Mouse (Mus musculus) MEL (cell line): Measurements from ENCODE around the gene Ccnk. TPM values are rescaled to one million over a fixed set of nuclear protein-coding genes. Genes with fewer than 3 reads are reported as not detected.

Source experiments
- DNase-seq: peaks from one replicate; pipeline ENCODE4 v3.0.0; 2011; ENCODE audit warnings: low read depth, low spot score
- H3K27ac ChIP-seq: 2 replicates; pipeline ENCODE4 v1.5.1; 2012; ENCODE audit warnings: low read depth, mild to moderate bottlenecking, control low read depth, low read length, moderate library complexity; ENCODE audit not compliant: control insufficient read depth
- H3K27me3 ChIP-seq, 2 experiments: fragments of 150-350 bp in 1 of 2; sonication (generic) in 1 of 2; 2 replicates each; pipeline ENCODE4 v1.6.1; 2012; ENCODE audit warnings: low read length in 2 of 2, mild to moderate bottlenecking in 2 of 2, improper control_type of control experiment in 1 of 2, moderate library complexity in 1 of 2; ENCODE audit not compliant: insufficient read depth in 2 of 2, control insufficient read depth in 1 of 2
- H3K36me3 ChIP-seq, 2 experiments: 2 replicates each; pipeline ENCODE4 v1.6.1; 2012 to 2014; ENCODE audit warnings: low read length in 2 of 2, improper control_type of control experiment in 1 of 2, inconsistent platforms in 1 of 2, mild to moderate bottlenecking in 1 of 2; ENCODE audit not compliant: insufficient read depth in 2 of 2, control insufficient read depth in 1 of 2
- H3K4me1 ChIP-seq, 2 experiments: fragments of 150-350 bp in 1 of 2; sonication (generic) in 1 of 2; 2 replicates each; pipeline ENCODE4 v1.6.1; 2012; ENCODE audit warnings: low read length in 2 of 2, improper control_type of control experiment in 1 of 2, mild to moderate bottlenecking in 1 of 2; ENCODE audit not compliant: insufficient read depth in 2 of 2, control insufficient read depth in 1 of 2
- H3K4me3 ChIP-seq, 2 experiments: fragments of 150-350 bp in 1 of 2; sonication (generic) in 1 of 2; 2 replicates each; pipeline ENCODE4 v1.5.1; 2012; ENCODE audit warnings: low read depth in 2 of 2, low read length in 2 of 2, mild to moderate bottlenecking in 2 of 2, moderate library complexity in 2 of 2, control low read depth in 1 of 2, improper control_type of control experiment in 1 of 2; ENCODE audit not compliant: control insufficient read depth in 1 of 2, insufficient read depth in 1 of 2
- H3K79me2 ChIP-seq: 2 replicates; pipeline ENCODE4 v1.6.1; 2012; ENCODE audit warnings: mild to moderate bottlenecking, low read length, moderate library complexity; ENCODE audit not compliant: control insufficient read depth, poor library complexity, insufficient read depth
- H3K9ac ChIP-seq: 2 replicates; pipeline ENCODE4 v1.6.1; 2012; ENCODE audit warnings: low read depth, mild to moderate bottlenecking, control low read depth, low read length, moderate library complexity; ENCODE audit not compliant: control insufficient read depth, poor library complexity, severe bottlenecking
- H3K9me3 ChIP-seq: fragments of 150-350 bp; sonication (generic); replicated peaks from 2 replicates; pipeline ENCODE4 v1.6.1; 2012; ENCODE audit warnings: mild to moderate bottlenecking, low read length, improper control_type of control experiment, moderate library complexity; ENCODE audit not compliant: insufficient read depth
- CHD1 ChIP-seq: IDR thresholded peaks from 2 replicates; pipeline ENCODE4 v1.6.1; 2012; ENCODE audit warnings: low read depth, mild to moderate bottlenecking, inconsistent platforms, low read length, improper control_type of control experiment
- E2F4 ChIP-seq: IDR thresholded peaks from 2 replicates; pipeline ENCODE4 v1.6.1; 2011; ENCODE audit warnings: low read depth, low read length, improper control_type of control experiment, borderline replicate concordance
- ELF1 ChIP-seq: IDR thresholded peaks from 2 replicates; pipeline ENCODE4 v1.6.1; 2014; ENCODE audit warnings: low read depth, mild to moderate bottlenecking, inconsistent platforms, low read length, improper control_type of control experiment, moderate library complexity
- EP300 ChIP-seq, 2 experiments: IDR thresholded peaks; 2 replicates each; pipeline ENCODE4 v1.6.1; 2011; ENCODE audit warnings: improper control_type of control experiment in 2 of 2, low read length in 2 of 2, low read depth in 1 of 2, mild to moderate bottlenecking in 1 of 2
- ETS1 ChIP-seq: IDR thresholded peaks from 2 replicates; pipeline ENCODE4 v1.6.1; 2012; ENCODE audit warnings: low read depth, mild to moderate bottlenecking, inconsistent platforms, low read length, improper control_type of control experiment, moderate library complexity
- GABPA ChIP-seq: IDR thresholded peaks from 2 replicates; pipeline ENCODE4 v1.6.1; 2012; ENCODE audit warnings: low read depth, mild to moderate bottlenecking, inconsistent platforms, low read length, improper control_type of control experiment, moderate library complexity
- JUND ChIP-seq: IDR thresholded peaks from 2 replicates; pipeline ENCODE4 v1.6.1; 2011; ENCODE audit warnings: low read depth, mild to moderate bottlenecking, improper control_type of control experiment, low read length
- MAFK ChIP-seq: IDR thresholded peaks from 2 replicates; pipeline ENCODE4 v1.6.1; 2011; ENCODE audit warnings: low read depth, mild to moderate bottlenecking, low read length, improper control_type of control experiment, borderline replicate concordance
- MAZ ChIP-seq: IDR thresholded peaks from 2 replicates; pipeline ENCODE4 v1.6.1; 2012; ENCODE audit warnings: low read depth, mild to moderate bottlenecking, inconsistent platforms, low read length, improper control_type of control experiment
- MEF2A ChIP-seq: IDR thresholded peaks from 2 replicates; pipeline ENCODE4 v1.6.1; 2014; ENCODE audit warnings: low read depth, mild to moderate bottlenecking, inconsistent platforms, low read length, improper control_type of control experiment; ENCODE audit not compliant: poor library complexity, insufficient replicate concordance, severe bottlenecking; ENCODE audit errors: extremely low read depth
- MXI1 ChIP-seq: IDR thresholded peaks from 2 replicates; pipeline ENCODE4 v1.6.1; 2011; ENCODE audit warnings: mild to moderate bottlenecking, low read depth, low read length, improper control_type of control experiment
- MYB ChIP-seq: IDR thresholded peaks from 2 replicates; pipeline ENCODE4 v1.6.1; 2011; ENCODE audit warnings: mild to moderate bottlenecking, low read depth, low read length, improper control_type of control experiment
- NELFE ChIP-seq: IDR thresholded peaks from 2 replicates; pipeline ENCODE4 v1.6.1; 2011; ENCODE audit warnings: low read depth, low read length, improper control_type of control experiment
- POLR2A ChIP-seq, 2 experiments: IDR thresholded peaks; 2 replicates each; pipeline ENCODE4 v1.6.1; 2011 to 2012; ENCODE audit warnings: low read length in 2 of 2, mild to moderate bottlenecking in 2 of 2, control low read depth in 1 of 2, improper control_type of control experiment in 1 of 2, low read depth in 1 of 2, moderate library complexity in 1 of 2; ENCODE audit not compliant: control insufficient read depth in 1 of 2, insufficient read depth in 1 of 2, poor library complexity in 1 of 2
- RCOR1 ChIP-seq: IDR thresholded peaks from 2 replicates; pipeline ENCODE4 v1.6.1; 2012; ENCODE audit warnings: low read depth, mild to moderate bottlenecking, inconsistent platforms, low read length, improper control_type of control experiment
- SIN3A ChIP-seq: IDR thresholded peaks from 2 replicates; pipeline ENCODE4 v1.6.1; 2012; ENCODE audit warnings: low read length, improper control_type of control experiment, inconsistent platforms
- SMC3 ChIP-seq: IDR thresholded peaks from 2 replicates; pipeline ENCODE4 v1.6.1; 2011; ENCODE audit warnings: low read depth, low read length, improper control_type of control experiment
- TAL1 ChIP-seq: IDR thresholded peaks from 2 replicates; pipeline ENCODE4 v1.6.1; 2012; ENCODE audit warnings: mild to moderate bottlenecking, inconsistent platforms, low read length, moderate library complexity, mixed read lengths
- USF1 ChIP-seq: IDR thresholded peaks from 2 replicates; pipeline ENCODE4 v1.6.1; 2014; ENCODE audit warnings: low read depth, mild to moderate bottlenecking, inconsistent platforms, low read length, improper control_type of control experiment, moderate library complexity
- ZKSCAN1 ChIP-seq: IDR thresholded peaks from 2 replicates; pipeline ENCODE4 v1.6.1; 2012; ENCODE audit warnings: low read depth, mild to moderate bottlenecking, inconsistent platforms, low read length, improper control_type of control experiment, moderate library complexity
- ZMIZ1 ChIP-seq: IDR thresholded peaks from 2 replicates; pipeline ENCODE4 v1.6.1; 2012; ENCODE audit warnings: low read depth, mild to moderate bottlenecking, inconsistent platforms, low read length, improper control_type of control experiment, moderate library complexity
- polyA plus RNA-seq, 2 experiments: library from polyadenylated mRNA; stranded (reverse) in 1 of 2; unstranded in 1 of 2; fragments of >175 nt in 1 of 2; fragments of >200 nt in 1 of 2; gene quantifications; 2 replicates each; pipeline versions ENCODE4 v1.2.1 to v1.2.4; 2012; ENCODE audit warnings: low replicate concordance in 2 of 2, low read depth in 1 of 2; ENCODE audit not compliant: insufficient read length in 2 of 2, insufficient read depth in 1 of 2, missing spikeins in 1 of 2
- total RNA-seq: library from RNA; depleted of rRNA; stranded (reverse); fragments of 300-350 nt; gene quantifications from 2 replicates; pipeline ENCODE4 v1.2.3, GENCODE M21; 2012

Ccnk gene
- total and polyA plus RNA-seq, 3 experiments = 7.6 to 69.6 (median 62.8) TPM

- no peak for TF ChIP-seq SMC3
- no peak for TF ChIP-seq E2F4
Measured at GRCm38 (mm10) chr12:108244778-108245177, 65.4 kb downstream of the Ccnk start (continued).

- Histone ChIP-seq H3K36me3 (peaks cover 0 to 5% of the 10 kb centered on the region in 2 experiments; a peak in 1 of 4 replicates), H3K79me2 (peaks cover 5% of the 10 kb centered on the region; the same call in 1 of the 2 replicates), H3K4me3 (no peak overlapping the region), H3K4me1 (peaks cover 3 to 8% of the 10 kb centered on the region in 2 experiments; a peak in 3 of 4 replicates), H3K27ac (no peak overlapping the region), H3K9ac (no peak overlapping the region), H3K27me3 (no peaks in the 10 kb centered on the region), H3K9me3 (no peaks in the 10 kb centered on the region)
- no peak for TF ChIP-seq ZMIZ1
- no peak for TF ChIP-seq MAZ
- TF ChIP-seq MAFK = no peak
- no peak for TF ChIP-seq GABPA
- no peak for TF ChIP-seq MYB
- no peak for TF ChIP-seq NELFE
- TF ChIP-seq CHD1 = no peak
- no peak for TF ChIP-seq ETS1
- TF ChIP-seq TAL1 = no peak
- no peak for TF ChIP-seq SIN3A
- TF ChIP-seq SMC3 = no peak
- no peak for TF ChIP-seq ELF1
- no peak for TF ChIP-seq RCOR1
- no peak for TF ChIP-seq POLR2A (IDR thresholded peaks at IDR 0.05; ENCODE audit: control insufficient read depth in 1 of 2, insufficient read depth in 1 of 2, low read depth in 1 of 2, low read length in 2 of 2, poor library complexity in 1 of 2)
- no peak for TF ChIP-seq ZKSCAN1
- no peak for TF ChIP-seq MXI1
- DNase-seq = no peak
Measured at GRCm38 (mm10) chr12:108245579-108245978, 66.2 kb downstream of the Ccnk start.

- Histone ChIP-seq H3K4me1 (peaks cover 3 to 8% of the 10 kb centered on the region in 2 experiments; a peak in 3 of 4 replicates), H3K36me3 (peaks cover 0 to 5% of the 10 kb centered on the region in 2 experiments; a peak in 1 of 4 replicates), H3K79me2 (peaks cover 3% of the 10 kb centered on the region; the same call in 1 of the 2 replicates), H3K9me3 (no peaks in the 10 kb centered on the region), H3K27me3 (no peaks in the 10 kb centered on the region), H3K4me3 (no peak overlapping the region), H3K27ac (no peak overlapping the region), H3K9ac (no peak overlapping the region)
- DNase-seq = no peak
- TF ChIP-seq JUND (no peak), EP300 (IDR thresholded peaks at IDR 0.05; ENCODE audit: low read depth in 1 of 2, low read length in 2 of 2) (no peak), GABPA (no peak), E2F4 (no peak), USF1 (peak; percentile 34; the same call in 1 of the 2 replicates), TAL1 (no peak), MXI1 (no peak), MEF2A (no peak)
Measured at GRCm38 (mm10) chr12:108246759-108247500, 67.6 kb downstream of the Ccnk start.
